Mouse (Mus musculus) forelimb bud, embryonic 11.5 days (tissue): ENCODE measurements at regions not wholly inside any gene's neighbourhood (a gene's known extent, or its start where the extent isn't known, plus 50 kb on each side); places are given as distances from the start of the nearest gene placed in this dataset.

Experiments used
- DNase-seq: peaks from one replicate; pipeline ENCODE4 v3.0.0-alpha.2; 2012; ENCODE audit warnings: low read depth, low spot score

DNA sequence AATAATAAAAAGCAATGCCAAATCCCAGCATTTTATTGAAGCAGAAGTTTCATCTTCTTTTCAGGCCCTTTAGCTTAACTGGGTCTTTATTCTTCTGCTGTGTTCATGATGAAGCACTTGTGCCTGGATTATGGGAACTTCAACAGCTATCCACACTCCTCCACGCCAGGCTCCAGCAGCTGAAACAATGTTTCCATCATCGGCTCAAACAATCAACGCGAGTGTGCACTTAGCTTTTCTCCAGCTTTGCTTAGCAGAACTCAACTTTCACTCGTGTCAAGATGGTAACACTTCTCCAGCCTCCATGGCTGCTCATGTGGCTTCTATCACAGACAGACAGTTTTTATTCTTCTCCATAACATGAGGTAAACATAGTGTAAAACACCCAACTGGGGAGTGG is 143.8 kb upstream of the Mdm1 start:
- no peak for DNase-seq

DNA sequence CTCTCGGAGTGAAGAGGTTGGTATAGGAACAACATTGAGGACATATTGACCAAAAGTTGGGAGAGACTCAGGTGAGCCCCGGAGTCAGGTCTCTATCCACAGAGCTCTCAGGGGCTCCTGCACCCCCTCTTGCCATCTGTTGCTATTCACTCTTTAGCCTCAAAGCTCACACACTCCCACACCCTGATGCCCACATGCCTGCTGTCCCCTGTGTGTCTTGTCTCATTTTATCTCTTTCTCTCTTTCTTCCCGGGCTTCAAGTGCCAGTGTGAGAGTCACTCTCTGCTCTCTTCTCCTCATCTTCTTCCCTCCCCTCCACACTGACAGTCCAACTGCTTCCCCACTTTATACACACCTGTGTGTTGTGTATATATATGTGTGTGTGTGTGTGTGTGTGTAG is 141.0 kb upstream of the Mdm1 start:
- DNase-seq: no peak

DNA sequence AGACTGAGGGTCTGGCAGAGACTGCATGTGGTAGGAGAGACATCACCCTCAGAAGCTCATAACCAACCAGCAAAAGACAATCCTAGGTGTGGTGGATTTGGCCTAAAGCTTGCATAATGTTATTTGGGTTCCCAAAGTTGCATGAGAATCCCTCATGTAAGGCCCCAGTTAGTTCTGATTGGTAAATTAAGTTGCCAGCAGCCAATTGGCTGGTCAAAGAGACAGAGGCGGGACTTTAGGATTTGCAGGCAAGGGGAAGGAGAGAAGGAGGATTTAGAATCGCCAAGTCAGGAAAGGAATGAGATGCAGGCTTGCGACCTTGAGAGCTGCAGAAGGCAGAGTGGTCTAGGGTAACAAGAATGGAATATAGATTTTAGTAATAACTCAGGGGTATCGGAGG is 140.1 kb upstream of the Mdm1 start:
- no peak for DNase-seq

DNA sequence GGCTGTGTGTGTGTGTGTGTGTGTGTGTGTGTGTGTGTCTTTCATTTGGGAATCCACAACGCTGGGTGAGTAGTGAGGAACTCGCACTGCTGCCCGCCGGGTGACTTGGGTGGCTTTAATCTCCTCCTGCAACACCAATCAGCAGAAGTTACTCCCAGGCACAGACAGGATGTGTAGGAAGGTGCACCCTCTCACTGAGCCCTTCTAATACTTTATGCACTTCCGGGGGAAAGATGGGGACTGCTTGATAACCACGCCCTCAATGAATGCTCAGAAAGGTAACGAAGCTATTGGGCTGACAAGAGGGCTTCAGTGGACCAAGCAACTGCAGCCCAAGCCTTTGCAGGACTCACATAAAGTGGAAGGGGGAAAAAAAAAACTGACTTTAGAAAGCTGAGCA is 139.6 kb upstream of the Mdm1 start:
- no peak for DNase-seq

DNA sequence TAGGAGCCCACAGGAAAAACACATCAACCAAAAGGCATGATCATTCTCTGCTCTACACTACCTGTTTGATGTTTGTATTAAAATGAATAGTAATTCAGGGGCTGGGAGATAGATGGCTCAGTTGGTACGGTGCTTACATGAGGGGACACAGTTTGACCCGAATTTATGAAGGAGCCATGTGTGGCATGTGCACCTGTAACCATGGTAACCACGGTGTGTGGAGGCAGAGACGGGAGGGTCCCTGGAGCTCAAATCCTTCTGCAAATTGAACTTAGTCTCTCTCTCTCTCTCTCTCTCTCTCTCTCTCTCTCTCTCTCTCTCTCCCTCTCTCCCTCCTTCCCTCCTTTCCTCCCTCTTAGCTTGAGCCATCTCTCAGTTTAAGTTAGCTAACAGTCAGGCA is 139.1 kb upstream of the Mdm1 start:
- no peak for DNase-seq

DNA sequence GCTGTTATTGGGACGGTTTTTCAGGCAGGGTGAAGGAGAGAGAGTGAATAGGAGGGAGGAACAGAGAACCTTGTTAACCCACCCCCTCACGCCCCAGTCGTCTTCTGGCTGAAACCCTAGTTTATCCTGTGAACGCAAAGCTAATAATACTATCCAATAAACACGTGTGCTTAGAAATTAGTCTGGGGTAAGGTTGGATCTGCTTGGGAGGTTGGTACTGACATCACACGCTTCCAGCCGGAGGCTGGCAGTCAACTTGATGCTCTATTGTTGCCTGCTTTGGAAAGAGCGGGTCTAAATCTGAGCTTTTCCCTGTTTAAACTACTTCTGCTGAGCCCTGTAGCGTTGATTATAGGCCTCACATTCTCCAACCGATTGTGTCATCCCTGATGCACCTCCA is 138.4 kb upstream of the Mdm1 start:
- no peak for DNase-seq

DNA sequence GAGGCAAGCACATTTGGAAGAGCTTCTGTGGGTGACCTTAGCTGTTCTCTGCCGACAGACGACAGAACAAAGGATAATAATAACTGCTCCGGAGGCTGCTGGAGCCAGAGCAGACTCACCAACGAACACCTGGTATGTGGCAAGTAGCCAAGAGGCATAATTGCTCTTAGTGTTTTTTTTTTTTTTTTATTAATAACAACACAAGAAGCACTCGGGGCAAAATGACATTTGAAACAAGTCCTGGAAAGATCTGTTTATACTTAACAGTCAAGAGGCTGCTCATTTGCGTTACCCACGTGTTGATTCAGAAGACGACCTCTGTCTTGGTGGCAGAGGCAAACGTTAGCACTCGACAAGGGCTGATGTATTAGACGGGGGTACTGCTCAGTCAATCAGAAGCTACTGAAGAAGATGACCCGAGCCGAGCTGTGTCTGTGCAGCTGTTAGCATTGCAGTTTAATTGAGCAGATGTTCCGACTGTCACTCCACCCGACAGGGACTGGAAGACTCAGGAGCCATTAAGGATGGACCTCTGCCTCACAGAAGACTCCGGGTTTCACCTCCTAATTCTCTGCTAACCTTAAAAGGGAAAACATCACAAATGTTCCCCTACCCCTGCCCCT is 137.8 kb upstream of the Mdm1 start:
- peak; percentile 56 for DNase-seq

DNA sequence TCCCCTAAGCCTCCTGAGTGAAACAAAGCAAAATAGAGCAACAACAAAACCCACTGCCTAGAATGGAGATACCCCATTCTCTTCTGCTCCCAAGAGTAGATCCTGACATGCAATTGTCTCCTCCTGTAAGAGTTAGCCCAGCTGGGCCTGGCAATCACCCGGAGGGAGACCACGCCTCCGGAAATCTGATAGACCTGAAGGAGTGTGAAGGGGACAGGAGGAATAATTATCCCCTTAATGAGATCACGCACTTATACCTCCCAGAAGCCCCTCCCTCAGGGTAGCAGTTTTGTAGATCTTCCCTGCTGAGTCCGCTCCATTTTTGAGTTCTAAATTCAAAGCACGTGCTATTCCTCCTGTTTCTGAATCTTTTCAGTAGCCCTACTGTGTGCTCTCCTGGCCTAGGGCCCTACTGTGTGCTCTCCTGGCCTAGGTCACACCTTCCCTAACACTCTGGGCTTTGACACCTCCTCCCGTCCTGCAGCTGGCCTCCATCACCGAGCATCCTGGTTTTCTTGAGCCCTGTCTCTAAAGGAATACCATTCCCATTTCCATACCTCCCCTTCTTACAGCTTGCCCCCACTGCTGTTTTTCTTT is 137.2 kb upstream of the Mdm1 start:
- DNase-seq: no peak

DNA sequence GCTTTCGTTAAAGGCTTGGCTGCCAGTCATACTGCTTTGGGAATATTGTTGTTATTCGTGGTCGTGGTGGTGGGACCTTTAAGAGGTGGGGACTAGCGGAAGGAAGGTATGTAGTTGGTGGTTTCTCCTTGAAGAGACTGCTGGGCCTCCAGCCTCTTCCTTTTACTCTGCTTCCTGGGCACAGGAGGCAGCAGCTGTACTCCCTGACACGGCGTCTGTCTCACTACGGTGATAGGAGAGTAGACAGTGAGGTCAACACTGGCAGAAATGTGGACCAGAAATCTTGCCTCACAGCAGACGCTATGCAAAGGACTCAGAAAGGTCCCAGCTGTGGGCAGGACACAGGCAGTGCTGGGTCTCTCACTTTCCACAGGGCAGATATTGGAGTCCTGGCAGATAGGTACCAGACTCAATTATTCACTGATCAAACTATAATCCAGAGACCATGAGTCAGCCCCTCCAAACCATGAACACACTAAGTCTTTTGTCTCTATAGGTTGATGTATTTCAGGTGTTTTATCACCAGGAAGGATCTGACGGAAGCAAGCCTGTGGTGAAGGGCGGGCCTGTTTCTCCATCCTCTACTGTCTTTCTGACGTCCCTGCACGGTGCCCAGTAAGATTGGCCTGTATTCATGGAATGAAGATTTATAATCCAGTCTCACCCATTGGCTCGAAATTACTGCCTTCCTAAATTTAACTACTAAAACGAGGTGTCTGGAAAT is 134.6 kb upstream of the Mdm1 start:
- DNase-seq: no peak

DNA sequence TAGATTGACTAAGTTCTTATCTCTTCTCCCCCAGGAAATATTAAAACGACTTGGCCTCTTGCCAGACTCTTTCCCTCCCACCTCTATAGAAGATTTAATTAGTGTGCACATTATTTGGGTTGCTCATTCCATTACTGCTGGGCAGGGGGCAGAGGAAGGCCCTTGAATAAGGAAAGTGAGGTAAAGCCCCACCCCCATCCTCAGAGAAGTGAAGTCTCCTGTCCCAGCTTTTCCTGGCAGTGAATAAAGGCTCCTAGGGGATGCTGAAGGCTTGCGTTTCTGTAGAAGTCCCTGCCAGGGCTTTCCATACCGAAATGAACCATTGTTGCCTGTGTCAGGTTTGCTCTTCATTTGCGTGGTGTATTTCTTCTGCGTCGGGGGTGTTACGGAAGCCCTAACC is 133.8 kb upstream of the Mdm1 start:
- no peak for DNase-seq

DNA sequence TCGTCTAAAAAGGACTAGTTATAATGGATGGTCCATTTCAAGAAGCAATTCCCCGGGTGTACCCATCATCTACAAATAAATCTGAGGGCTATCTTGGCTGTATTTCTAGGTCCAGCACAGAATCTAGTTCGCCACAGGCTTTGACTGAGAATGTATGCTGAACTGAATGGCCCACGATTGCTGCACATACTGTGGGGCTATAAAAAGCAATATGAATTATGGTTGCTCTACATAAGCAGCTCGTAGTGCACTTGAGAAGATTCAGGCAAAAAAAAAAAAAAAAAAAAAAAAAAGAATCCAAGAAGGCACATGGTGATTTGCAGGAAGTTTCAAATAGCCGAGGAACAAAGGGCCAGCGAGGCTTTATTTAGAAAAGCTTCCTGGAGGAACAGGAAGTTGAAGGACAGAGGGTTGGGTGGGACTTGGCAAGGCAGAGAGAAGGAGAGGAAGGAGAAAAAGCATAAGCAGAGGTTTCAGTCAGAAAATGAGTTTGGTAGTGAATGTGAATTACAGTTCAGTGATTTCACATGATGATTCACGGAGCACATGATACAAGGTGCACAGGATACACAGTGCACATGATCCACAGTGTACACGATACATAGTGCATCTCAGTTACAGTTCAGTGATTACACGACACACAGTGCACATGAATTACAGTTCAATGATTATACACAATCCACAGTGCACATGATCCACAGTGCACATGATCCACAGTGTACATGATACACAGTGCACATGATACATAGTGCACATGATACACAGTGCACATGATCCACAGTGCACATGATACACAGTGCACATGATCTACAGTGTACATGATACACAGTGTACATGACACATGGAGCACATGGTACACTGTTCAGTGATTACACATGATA is 129.7 kb upstream of the Mdm1 start:
- DNase-seq: no peak

DNA sequence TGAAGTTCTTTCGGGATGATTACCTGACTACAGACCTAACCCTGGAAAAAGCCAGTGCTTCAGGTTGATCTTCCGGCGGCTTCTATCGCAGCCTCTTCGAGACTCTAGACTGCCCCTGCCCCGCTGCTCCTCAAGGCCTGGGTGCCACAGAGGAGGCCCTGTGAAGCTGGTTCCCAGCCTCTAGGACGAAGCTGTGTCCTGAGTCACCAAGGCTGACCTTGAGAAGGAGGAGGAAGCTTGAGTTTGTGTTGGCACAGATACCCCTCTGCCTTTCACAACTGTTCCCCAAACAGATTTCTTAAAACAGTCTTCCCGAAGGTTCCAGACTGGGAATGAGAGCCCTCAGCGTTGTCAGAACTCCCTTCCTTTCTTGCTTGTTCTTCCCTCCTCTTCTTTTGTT is 112.8 kb upstream of the Mdm1 start:
- no peak for DNase-seq

DNA sequence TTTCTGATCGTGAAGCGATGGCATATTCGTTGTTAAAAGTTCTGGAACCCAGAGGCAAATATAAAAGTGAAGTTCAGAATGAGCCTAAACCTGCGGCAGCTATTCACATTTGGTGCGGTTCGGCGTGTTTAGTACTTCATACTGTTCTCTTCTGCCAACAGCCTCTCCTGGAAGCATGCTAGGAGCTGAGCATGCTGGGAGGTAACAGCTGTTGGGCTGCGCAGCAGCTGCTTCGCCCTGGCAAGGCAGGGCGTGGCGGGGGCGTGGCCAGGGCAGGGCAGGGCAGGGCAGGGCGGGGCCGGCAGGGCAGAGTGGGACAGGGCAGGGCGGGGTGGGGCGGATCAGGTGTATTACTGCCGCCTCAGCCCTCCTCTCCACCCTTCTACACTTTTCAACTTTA is 107.2 kb upstream of the Mdm1 start:
- DNase-seq: no peak

DNA sequence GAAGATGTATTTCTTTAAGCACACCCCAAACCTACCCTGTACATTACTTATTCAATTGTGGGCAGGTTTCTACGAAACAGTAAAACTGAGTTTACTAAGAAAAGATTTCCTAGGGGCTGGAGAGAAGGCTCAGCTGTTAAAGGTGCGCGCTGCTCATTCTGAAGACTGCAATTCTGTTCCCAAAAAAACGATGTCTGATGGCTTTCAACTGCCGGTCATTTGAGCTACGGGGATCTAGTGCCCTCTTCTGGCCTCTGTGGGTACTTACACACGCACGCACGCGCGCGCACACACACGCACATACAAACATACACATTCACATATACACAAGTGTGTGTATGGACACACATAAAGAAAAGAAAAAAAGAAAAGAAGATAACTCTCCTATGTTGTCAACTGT is 106.6 kb upstream of the Mdm1 start:
- DNase-seq: no peak

DNA sequence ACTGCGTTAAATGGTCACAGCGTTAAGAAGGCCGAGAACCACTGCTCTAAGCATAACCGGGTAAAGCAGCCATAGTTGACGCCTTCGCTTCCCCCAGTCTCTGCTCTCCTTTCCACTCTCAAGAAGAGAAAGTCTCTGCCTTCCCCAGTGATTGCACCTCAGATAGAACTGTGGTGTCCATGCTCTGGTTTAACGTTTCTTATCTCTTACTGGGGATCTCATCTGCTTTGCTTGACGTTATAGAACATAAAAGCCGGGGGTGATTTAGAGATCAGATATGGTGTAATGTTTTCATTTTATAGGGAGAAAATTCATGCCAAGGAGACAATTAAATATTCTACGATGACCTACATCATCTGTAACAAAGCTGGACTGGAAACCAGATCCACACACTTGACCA is 103.1 kb upstream of the Mdm1 start:
- no peak for DNase-seq

DNA sequence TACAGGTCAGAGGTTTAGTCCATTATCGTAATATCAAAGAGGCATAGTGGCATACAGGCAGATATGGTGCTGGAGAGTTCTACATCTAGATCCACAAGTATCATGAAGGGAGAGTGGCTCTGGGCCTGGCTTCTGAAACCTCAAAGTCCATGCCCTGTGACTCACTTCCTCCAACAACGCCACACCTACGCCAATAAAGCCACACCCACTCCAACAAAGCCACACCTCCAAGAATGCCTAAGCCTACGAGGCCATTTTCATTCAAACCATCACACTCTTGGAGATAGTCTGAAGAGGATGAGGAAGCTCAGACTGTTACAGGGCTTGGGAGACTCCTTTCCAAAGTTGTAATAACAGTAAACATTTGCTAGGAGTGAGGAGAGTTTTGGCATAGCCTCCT is 102.6 kb upstream of the Mdm1 start:
- DNase-seq: no peak

DNA sequence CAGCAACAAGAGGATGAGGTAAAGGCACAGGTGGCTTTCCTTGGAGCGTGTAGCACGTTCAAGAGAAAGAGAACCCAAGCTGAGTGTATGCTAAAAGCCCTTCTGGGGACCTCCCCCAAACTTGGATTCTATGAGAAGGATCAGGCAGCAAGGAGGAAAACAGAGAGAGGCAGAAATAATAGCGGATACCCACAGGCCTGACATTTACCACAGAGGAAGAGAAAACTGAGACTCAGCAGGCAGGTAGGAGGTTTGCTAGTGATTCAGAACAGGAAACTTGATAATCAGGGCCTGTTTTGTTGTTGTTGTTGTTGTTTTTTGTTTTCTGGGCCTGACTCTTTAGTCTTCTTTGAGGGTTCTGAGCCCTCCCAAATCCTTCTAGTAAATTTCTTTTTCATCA is 100.5 kb upstream of the Mdm1 start:
- no peak for DNase-seq

DNA sequence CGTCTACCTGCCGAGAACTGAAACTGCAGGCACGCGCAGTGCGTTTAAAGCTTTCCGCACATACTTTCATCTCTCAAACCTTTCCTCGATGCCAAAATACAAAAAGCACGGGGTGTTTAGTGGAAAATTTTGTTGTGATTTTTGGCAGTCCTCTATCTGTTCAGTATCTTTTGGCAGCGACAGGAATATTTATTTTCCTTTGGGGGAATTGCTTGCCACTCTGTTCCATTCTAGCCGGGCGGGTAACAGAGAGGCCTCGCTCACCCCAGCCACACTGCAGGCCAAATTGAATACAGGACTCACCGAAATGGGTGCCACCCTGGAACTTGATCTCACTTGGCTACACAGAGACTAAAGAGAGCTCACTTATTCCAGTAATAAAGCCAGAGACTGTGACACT is 97.8 kb upstream of the Mdm1 start:
- DNase-seq: no peak

DNA sequence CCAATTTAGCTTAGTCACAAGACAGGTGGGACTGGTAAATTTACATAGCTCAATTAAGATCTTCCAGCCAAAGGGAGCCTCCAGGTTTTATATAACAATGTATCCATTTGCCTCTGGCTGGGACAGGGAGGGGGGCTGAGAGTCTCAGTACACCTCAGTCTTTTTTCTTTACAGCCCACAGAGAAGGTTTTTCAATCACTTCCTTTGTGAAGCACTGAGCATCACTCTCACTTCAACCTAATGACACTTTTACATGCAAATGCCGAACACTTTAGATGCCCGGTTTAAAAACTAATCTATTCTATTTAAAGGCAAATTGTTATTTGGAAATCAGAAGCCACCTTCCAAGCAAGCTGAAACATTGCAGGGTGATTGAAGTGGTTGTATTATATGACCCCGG is 96.8 kb upstream of the Mdm1 start:
- no peak for DNase-seq

DNA sequence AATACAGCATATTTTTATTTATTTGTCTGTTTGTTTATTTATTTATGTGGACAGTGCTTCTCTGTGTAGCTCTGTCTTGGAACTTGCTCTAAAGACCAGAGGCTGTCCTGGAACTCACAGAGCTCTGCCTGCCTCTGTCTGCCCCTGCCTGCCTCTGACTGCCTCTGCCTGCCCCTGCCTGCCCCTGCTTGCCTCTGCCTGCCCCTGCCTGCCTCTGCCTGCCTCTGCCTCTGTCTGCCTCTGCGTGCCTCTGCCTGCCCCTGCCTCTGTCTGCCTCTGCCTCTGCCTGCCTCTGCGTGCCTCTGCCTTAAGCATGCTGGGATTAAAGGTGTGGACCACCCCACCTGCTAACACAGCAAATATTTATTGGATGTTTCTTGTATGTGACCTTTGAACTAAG is 96.2 kb upstream of the Mdm1 start:
- no peak for DNase-seq

DNA sequence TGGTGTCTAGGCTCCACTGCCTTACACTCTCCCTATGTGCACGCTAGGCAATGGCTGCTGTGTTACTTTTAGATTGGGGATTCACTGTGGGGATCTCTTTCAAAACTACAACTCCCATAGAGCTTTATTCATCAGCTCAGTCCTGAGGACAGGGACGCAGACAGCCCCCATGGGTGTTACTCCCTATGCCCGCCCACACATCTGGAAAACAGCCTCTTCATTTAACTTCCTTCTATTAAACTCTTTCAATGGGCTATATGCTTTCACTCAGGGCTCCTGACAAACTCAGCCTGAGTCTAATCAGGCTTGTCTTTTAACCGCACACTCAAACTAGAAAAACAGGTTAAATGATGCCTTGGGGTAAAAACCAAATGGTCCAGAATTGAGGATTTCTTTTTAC is 95.3 kb upstream of the Mdm1 start:
- no peak for DNase-seq

DNA sequence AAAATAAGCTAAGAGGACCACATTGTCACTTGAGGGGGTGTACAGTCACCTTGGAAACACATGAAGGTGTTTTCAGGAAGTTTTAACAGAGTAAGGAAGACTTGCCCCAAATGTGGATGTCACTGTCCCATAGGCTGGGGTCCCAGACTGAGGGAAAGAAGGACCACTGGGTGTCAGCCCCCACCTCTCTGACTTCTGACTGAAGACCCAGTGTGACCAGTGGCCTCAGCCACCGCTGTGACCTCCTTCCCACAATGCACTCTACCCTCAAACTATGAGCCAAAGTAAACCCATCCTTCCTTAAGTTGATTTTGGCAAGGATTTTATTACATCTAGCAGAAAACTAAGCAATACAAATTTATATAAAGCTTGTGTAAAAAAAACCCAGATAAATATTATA is 94.8 kb upstream of the Mdm1 start:
- DNase-seq: no peak

DNA sequence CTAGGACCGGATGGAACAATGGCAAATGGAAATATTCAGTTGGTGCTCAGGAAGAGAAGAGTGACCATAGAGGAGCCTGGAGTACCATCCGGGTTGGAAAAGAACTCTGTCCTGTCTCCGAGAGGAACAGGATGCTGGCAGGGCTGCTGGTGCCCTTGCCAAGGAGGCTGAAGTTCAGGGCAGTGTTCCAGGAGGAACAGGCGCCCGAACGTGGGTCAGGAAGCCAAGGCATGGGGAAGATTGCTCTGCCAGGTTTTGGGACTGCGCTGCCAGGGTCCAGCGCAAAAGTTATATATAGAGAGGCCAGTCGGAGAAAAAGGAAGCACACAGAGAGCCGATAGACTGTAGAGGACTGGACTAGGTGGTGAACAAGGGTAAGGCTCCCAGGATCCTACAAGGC is 92.3 kb upstream of the Mdm1 start:
- no peak for DNase-seq
